ENCODE assay signal across 13 mouse cellular contexts in genomic region chr15:78567608-78568120, GRCm38 (mm10). TPM values are rescaled to one million over a fixed set of nuclear protein-coding genes. Genes with fewer than 3 reads are reported as not detected.
"Had no signal": no experiment of that assay in that cellular context is flagged by ENCODE, and none has a peak within 500 bp of the region (broad histone marks: within the 10 kb centered on the region; RNA-seq: fewer than 3 reads in every experiment).

No protein-coding gene starts in this region.

- H3K4me2 ChIP-seq: intestine, embryonic 15.5 days; kidney, embryonic 15.5 days; limb, embryonic 13.5 days; liver, embryonic 13.5 days; neural tube, embryonic 15.5 days had no signal

- H3K36me3 ChIP-seq: intestine, embryonic 15.5 days; kidney, embryonic 15.5 days; limb, embryonic 13.5 days; neural tube, embryonic 15.5 days had no signal

- H3K27ac ChIP-seq: intestine, embryonic 15.5 days; kidney, embryonic 15.5 days; limb, embryonic 13.5 days; neural tube, embryonic 15.5 days had no signal

- H3K9me3 ChIP-seq: intestine, embryonic 15.5 days; kidney, embryonic 15.5 days; limb, embryonic 13.5 days; liver, embryonic 13.5 days; neural tube, embryonic 15.5 days had no signal

- H3K9ac ChIP-seq: intestine, embryonic 15.5 days; kidney, embryonic 15.5 days; limb, embryonic 13.5 days; liver, embryonic 13.5 days; neural tube, embryonic 15.5 days had no signal

- ATAC-seq: intestine, embryonic 15.5 days had no signal

- DNase-seq: kidney, adult 18-20 months; kidney, postnatal 25 days; liver, embryonic 13.5 days; lung, adult 18-20 months; midbrain, embryonic 14.5 days; right cerebral cortex, adult 18-20 months; right cerebral cortex, postnatal 25 days; thymus, adult 2 months had no signal

- H3K4me3 ChIP-seq: intestine, embryonic 15.5 days; kidney, embryonic 15.5 days; limb, embryonic 13.5 days; liver, embryonic 13.5 days; myocyte; neural tube, embryonic 15.5 days had no signal

- H3K27me3 ChIP-seq: intestine, embryonic 15.5 days; kidney, embryonic 15.5 days; liver, embryonic 13.5 days; neural tube, embryonic 15.5 days had no signal

- H3K4me1 ChIP-seq: intestine, embryonic 15.5 days; limb, embryonic 13.5 days; neural tube, embryonic 15.5 days had no signal

RNA-seq across cellular contexts. Expression of gene Rac2, which starts 4.9 kb away (rescaled TPM):
- polyA plus RNA-seq: myocyte had no signal

RNA-seq across cellular contexts. Expression of gene Sstr3, which starts 23.2 kb away (rescaled TPM):
- polyA plus RNA-seq: limb, embryonic 13.5 days; liver, embryonic 13.5 days; myocyte had no signal
